Comparison of ENCODE assay signal across 25 mouse cellular contexts in the genomic region with DNA sequence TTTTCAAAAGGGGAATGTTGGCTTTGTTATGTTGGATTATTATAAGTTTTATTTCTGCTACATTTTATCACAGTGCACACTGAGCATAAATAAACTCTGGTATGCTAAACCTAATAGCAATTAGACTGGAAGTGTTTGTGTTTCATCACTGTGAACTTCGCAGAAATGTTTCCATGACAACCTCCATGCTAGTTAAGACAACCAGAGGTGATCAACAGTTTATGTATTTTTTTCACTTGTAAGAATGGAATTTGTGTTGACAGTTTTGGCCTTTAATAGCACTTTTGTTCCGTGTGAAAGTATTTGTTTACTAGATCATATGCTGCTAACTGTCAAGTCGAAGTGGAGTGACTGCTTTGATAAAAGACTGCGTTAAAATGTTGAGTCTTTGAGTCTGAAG. TPM values are rescaled to one million over a fixed set of nuclear protein-coding genes. Genes with fewer than 3 reads are reported as not detected.
DNase-seq lines count a peak whose midpoint lies in the region; ATAC-seq and TF ChIP-seq lines count a peak whose summit lies in the region.
"Had no signal": no experiment of that assay in that cellular context is flagged by ENCODE, and none has a peak within 500 bp of the region (broad histone marks: within the 10 kb centered on the region; RNA-seq: fewer than 3 reads in every experiment).

No protein-coding gene starts in this region.

- H3K9me3 ChIP-seq in forebrain, embryonic 16.5 days (ENCODE audit: control insufficient read depth, low read length): 0 out of 2 replicates have a peak, but pooled peaks cover 2% of the 10 kb centered on the region
- H3K9me3 ChIP-seq in forebrain, embryonic 15.5 days: 0 out of 2 replicates have a peak, but pooled peaks cover 3% of the 10 kb centered on the region
- H3K9me3 ChIP-seq: embryonic facial prominence, embryonic 15.5 days; forebrain, embryonic 10.5 days; G1E; heart, embryonic 10.5 days had no signal

- no peaks in the 10 kb centered on the region for H3K27me3 ChIP-seq in forebrain, embryonic 16.5 days (replicated peaks; ENCODE audit: control insufficient read depth, insufficient read depth, low read length)
- H3K27me3 ChIP-seq in forebrain, embryonic 15.5 days: no peaks in the 10 kb centered on the region
- H3K27me3 ChIP-seq in kidney, adult 2 months (replicated peaks; ENCODE audit: control insufficient read depth, insufficient read depth, low read length): no peaks in the 10 kb centered on the region
- H3K27me3 ChIP-seq: embryonic facial prominence, embryonic 15.5 days; hindbrain, embryonic 12.5 days had no signal

- H3K27ac ChIP-seq in forebrain, embryonic 16.5 days (ENCODE audit: low read length): no peak overlapping the region
- H3K27ac ChIP-seq in forebrain, embryonic 15.5 days (replicated peaks): no peak overlapping the region
- no peak overlapping the region for H3K27ac ChIP-seq in kidney, adult 2 months (ENCODE audit: insufficient read depth, low read depth, low read length)
- H3K27ac ChIP-seq: embryonic facial prominence, embryonic 15.5 days; forebrain, embryonic 10.5 days; heart, embryonic 10.5 days; hindbrain, embryonic 12.5 days had no signal

- H3K4me2 ChIP-seq in forebrain, embryonic 16.5 days (ENCODE audit: low read length): no peak overlapping the region
- no peak overlapping the region for H3K4me2 ChIP-seq in forebrain, embryonic 15.5 days (replicated peaks)
- H3K4me2 ChIP-seq: embryonic facial prominence, embryonic 15.5 days; hindbrain, embryonic 12.5 days had no signal

- no peak overlapping the region for H3K9ac ChIP-seq in forebrain, embryonic 16.5 days (replicated peaks; ENCODE audit: low read depth, low read length)
- H3K9ac ChIP-seq in forebrain, embryonic 15.5 days (replicated peaks): no peak overlapping the region
- H3K9ac ChIP-seq: embryonic facial prominence, embryonic 15.5 days; hindbrain, embryonic 12.5 days had no signal

- DNase-seq in embryo, embryonic 10.5 days (ENCODE audit: low spot score): peak; percentile 19
- no peak for DNase-seq in embryo, embryonic 11 days
- peak; percentile 50 for DNase-seq in brain, embryonic 14.5 days (ENCODE audit: low read depth)
- DNase-seq in kidney, adult 2 months: no peak
- DNase-seq in cerebellum, postnatal 10 days: no peak
- DNase-seq: adrenal gland, postnatal 10 days; B cell, adult 2 months; cerebellum, adult 18-20 months; cerebellum, postnatal 14 days; gastrocnemius, postnatal 10 days; heart, adult 18-20 months; heart, postnatal 10 days; heart, postnatal 4 days had no signal

- TF ChIP-seq POLR2A in brain, embryonic 14.5 days (IDR thresholded peaks at IDR 0.05; ENCODE audit: borderline replicate concordance, extremely low read depth, insufficient read depth, insufficient read length, poor library complexity, severe bottlenecking): no peak
- TF ChIP-seq POLR2A in kidney, adult 2 months (IDR thresholded peaks at IDR 0.05; ENCODE audit: low read depth, low read length): no peak

- 14% methylated on average over 4 of the region's 4 CpGs for WGBS in forebrain, embryonic 16.5 days
- 20% methylated on average over 4 of the region's 4 CpGs for WGBS in forebrain, embryonic 15.5 days
- 65% methylated on average over 4 of the region's 4 CpGs for WGBS in kidney, adult 2 months

- H3K4me3 ChIP-seq in forebrain, embryonic 16.5 days (replicated peaks; ENCODE audit: low read length): no peak overlapping the region
- H3K4me3 ChIP-seq in forebrain, embryonic 15.5 days: no peak overlapping the region
- no peak overlapping the region for H3K4me3 ChIP-seq in kidney, adult 2 months (ENCODE audit: insufficient read depth, low read depth, low read length)
- H3K4me3 ChIP-seq: embryonic facial prominence, embryonic 15.5 days; erythroblast, embryonic 14.5 days; forebrain, embryonic 10.5 days; heart, embryonic 10.5 days; hindbrain, embryonic 12.5 days had no signal

- H3K36me3 ChIP-seq in forebrain, embryonic 16.5 days (ENCODE audit: control insufficient read depth, insufficient read depth): 0 out of 2 replicates have a peak, but pooled peaks cover 6% of the 10 kb centered on the region
- no peaks in the 10 kb centered on the region for H3K36me3 ChIP-seq in forebrain, embryonic 15.5 days
- no peaks in the 10 kb centered on the region for H3K36me3 ChIP-seq in kidney, adult 2 months (ENCODE audit: control insufficient read depth, insufficient read depth, low read length)
- H3K36me3 ChIP-seq: embryonic facial prominence, embryonic 15.5 days; forebrain, embryonic 10.5 days; G1E; heart, embryonic 10.5 days; hindbrain, embryonic 12.5 days had no signal

- no peak for TF ChIP-seq CTCF in brain, embryonic 14.5 days (IDR thresholded peaks at IDR 0.05; ENCODE audit: borderline replicate concordance, extremely low read depth, insufficient read depth, insufficient read length)
- TF ChIP-seq CTCF in kidney, adult 2 months (conservative IDR thresholded peaks at IDR 0.05; ENCODE audit: insufficient read depth, insufficient read length, low read depth, low read length): no peak

- ATAC-seq in forebrain, embryonic 16.5 days: peak; percentile 40; the same call in 1 of the 2 replicates
- ATAC-seq in forebrain, embryonic 15.5 days (replicated peaks): no peak
- ATAC-seq: CD4-positive, CD25-positive, alpha-beta regulatory T cell, adult 4 months; hindbrain, embryonic 16.5 days; inflammation-experienced regulatory T-cells, adult 6 months; intestine, postnatal 0 days had no signal

- no peaks in the 10 kb centered on the region for H3K4me1 ChIP-seq in forebrain, embryonic 16.5 days (replicated peaks; ENCODE audit: control insufficient read depth, insufficient read depth, low read length)
- no peaks in the 10 kb centered on the region for H3K4me1 ChIP-seq in forebrain, embryonic 15.5 days
- H3K4me1 ChIP-seq in kidney, adult 2 months (ENCODE audit: control insufficient read depth, insufficient read depth, low read length): no peaks in the 10 kb centered on the region
- H3K4me1 ChIP-seq: embryonic facial prominence, embryonic 15.5 days; heart, embryonic 10.5 days; hindbrain, embryonic 12.5 days had no signal

RNA-seq across cellular contexts. Expression of gene Foxp2, which starts 51.6 kb away (rescaled TPM):
- polyA plus RNA-seq in forebrain, embryonic 16.5 days (2015; fragmentation: Nextera tagmentation; extraction: Ambion mirVana): 36.0 and 44.4 TPM in 2 replicates
- polyA plus RNA-seq in forebrain, embryonic 15.5 days (2015; fragmentation: Nextera tagmentation; extraction: Ambion mirVana): 38.4 and 43.4 TPM in 2 replicates
- 41.9 and 69.6 TPM in 2 replicates for polyA plus RNA-seq in brain, embryonic 14.5 days (2012; rRNA removed)
- polyA plus RNA-seq in kidney, adult 2 months (2012; rRNA removed): 0.69 and 0.86 TPM in 2 replicates
- polyA plus RNA-seq: G1E had no signal

Comparison
In these comparisons a context has a peak if more than half of its experiments do, and no peak if none do; other contexts are left out.
1. DNase-seq: peak in embryo, embryonic 10.5 days (single experiment) and brain, embryonic 14.5 days (single experiment); none in embryo, embryonic 11 days (single experiment), kidney, adult 2 months (single experiment) and cerebellum, postnatal 10 days (0 of 2).
2. RNA of gene Foxp2, which starts 51.6 kb away (polyA plus RNA-seq): 41.9 to 69.6 TPM in brain, embryonic 14.5 days, 36.0 to 44.4 TPM in forebrain, embryonic 16.5 days and 38.4 to 43.4 TPM in forebrain, embryonic 15.5 days; 0.69 to 0.86 TPM in kidney, adult 2 months; every median in the first group is over 10 times any median in the second.